Mouse (Mus musculus) E14TG2a.4 (cell line): Measurements from ENCODE around the gene Ddx5.
A peak's percentile ranks its signal among the peaks of the same experiment; 100 is the strongest.

Experiments
- H3K27me3 ChIP-seq: 2 replicates; pipeline ENCODE4 v1.6.1; 2014; ENCODE audit warnings: low read length, control low read depth; ENCODE audit not compliant: insufficient read depth
- H3K36me3 ChIP-seq: 2 replicates; pipeline ENCODE4 v1.6.1; 2014; ENCODE audit warnings: low read length, control low read depth; ENCODE audit not compliant: insufficient read depth
- H3K4me1 ChIP-seq: replicated peaks from 2 replicates; pipeline ENCODE4 v1.6.1; 2014; ENCODE audit warnings: low read depth, low read length, control low read depth
- H3K4me3 ChIP-seq: replicated peaks from 2 replicates; pipeline ENCODE4 v1.5.1; 2014; ENCODE audit warnings: mild to moderate bottlenecking, low read length
- H3K9me3 ChIP-seq: 2 replicates; pipeline ENCODE4 v1.6.1; 2014; ENCODE audit warnings: low read length, control low read depth
- CTCF ChIP-seq: conservative IDR thresholded peaks from 2 replicates; pipeline ENCODE4 v1.5.1; 2014; ENCODE audit warnings: low read length
- NANOG ChIP-seq: IDR thresholded peaks from 2 replicates; pipeline ENCODE4 v1.6.1; 2014; ENCODE audit warnings: borderline replicate concordance, low read length, mixed read lengths
- POU5F1 ChIP-seq: IDR thresholded peaks from 2 replicates; pipeline ENCODE4 v1.6.1; 2014; ENCODE audit warnings: low read length, borderline replicate concordance

Ddx5 gene

DNA sequence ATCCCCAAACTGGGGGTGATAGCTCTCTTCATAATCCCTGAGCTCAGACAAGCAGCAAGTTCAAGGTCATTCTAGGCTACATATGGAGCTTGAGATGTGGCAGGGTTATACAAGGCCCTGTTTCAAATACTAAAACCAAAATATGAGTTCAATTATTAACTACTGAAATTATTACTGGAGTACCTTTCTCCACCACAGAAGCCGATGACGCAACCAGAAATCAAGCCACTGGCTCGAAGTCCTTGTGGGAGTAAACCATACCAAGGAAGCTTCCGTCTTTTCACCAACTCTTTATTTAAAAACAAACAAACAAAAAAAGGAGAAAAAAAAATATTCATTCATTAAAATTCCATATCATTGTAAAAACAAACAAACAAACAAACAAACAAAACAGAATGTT lies 12.0 kb downstream of the Ddx5 start:
- H3K27me3 ChIP-seq = no peaks in the 10 kb centered on the region
- H3K4me1 ChIP-seq = peaks cover 30% of the 10 kb centered on the region
- TF ChIP-seq CTCF (no peak), NANOG (no peak), POU5F1 (no peak)
- no peak overlapping the region for H3K4me3 ChIP-seq
- H3K36me3 ChIP-seq = peaks cover 83% of the 10 kb centered on the region
- no peaks in the 10 kb centered on the region for H3K9me3 ChIP-seq

DNA sequence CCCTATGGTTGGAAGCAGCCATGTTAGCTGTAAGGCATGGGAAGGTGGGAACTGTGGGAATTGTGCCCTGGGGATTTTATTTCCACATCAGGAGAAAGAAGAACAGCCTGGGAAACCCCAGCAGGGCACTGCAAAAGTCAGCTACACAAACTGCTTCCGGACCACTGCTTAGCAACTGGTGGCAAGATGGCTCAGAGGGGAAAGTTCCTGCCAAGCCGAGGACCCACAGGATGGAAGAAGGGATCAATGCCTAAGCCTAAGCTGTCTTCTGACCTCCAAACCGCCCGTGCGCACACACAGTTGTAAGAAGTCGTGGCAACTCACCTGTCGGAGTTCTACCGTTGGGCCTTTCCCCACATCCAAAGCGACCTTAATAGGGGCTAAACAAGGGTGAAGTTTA lies 15.9 kb downstream of the Ddx5 start:
- no peak overlapping the region for H3K4me3 ChIP-seq
- no peaks in the 10 kb centered on the region for H3K9me3 ChIP-seq
- no peaks in the 10 kb centered on the region for H3K27me3 ChIP-seq
- TF ChIP-seq NANOG (no peak), CTCF (no peak), POU5F1 (no peak)
- H3K4me1 ChIP-seq = peaks cover 9% of the 10 kb centered on the region
- peaks cover 98% of the 10 kb centered on the region for H3K36me3 ChIP-seq

DNA sequence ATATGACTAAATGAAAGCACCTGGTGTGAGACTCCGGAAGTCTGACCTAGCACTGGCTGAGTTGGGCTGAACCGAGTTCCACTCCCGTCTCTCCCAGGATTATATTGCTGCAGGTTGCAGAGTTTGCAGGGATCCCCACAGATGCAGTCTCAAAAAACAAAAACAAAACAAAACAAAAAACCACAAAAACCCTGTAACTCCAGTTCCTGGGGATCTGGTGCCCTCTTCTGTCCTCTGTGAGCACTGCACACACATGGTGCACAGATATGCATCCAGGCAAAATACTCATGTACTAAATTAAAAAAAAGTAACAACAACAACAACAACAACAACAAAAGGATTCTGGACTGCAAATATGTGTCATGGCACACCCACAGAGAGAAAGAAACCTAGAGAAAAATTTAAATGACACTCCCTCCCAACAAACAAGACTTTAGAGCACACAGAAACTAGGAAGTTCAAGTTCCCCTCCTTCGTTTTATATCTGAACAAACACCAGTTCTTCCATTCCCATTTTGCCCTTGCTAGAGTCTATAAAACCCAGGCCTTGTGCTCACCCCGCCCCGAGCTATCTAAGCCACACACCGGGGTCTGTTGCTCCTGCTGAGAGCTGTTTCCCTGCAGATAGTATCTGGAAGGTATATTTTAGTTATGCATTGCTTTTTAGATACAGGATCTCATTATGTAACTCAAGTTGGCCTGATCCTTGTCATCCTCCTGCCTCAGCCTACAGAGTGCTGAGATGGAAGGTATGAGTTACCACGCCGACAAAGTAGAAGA lies 18.6 kb downstream of the Ddx5 start:
- H3K4me1 ChIP-seq = no peaks in the 10 kb centered on the region
- no peak for TF ChIP-seq POU5F1
- peak; percentile 69 for TF ChIP-seq CTCF
- H3K27me3 ChIP-seq = no peaks in the 10 kb centered on the region
- H3K4me3 ChIP-seq = no peak overlapping the region
- no peaks in the 10 kb centered on the region for H3K9me3 ChIP-seq
- H3K36me3 ChIP-seq = peaks cover 96% of the 10 kb centered on the region

DNA sequence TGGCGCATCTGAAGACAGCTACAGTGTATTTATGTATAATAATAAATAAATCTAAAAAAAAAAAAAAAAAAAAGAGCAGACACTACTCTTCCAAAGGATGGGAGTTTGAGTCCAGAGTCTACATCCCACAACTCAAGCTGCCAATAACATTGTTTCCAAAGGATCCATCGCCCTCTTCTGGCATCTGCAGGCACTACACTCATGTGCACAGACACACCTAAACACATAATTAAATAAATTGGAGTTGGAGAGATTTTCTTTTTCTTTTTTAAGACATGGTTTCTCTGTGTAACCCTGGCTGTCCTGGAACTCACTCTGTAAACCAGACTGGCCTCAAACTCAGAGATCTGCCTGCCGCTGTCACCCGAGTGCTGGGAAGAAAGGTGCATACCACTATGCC lies 21.5 kb downstream of the Ddx5 start:
- Histone ChIP-seq H3K9me3 (no peaks in the 10 kb centered on the region), H3K27me3 (no peaks in the 10 kb centered on the region), H3K4me3 (no peak overlapping the region), H3K4me1 (peaks cover 8% of the 10 kb centered on the region), H3K36me3 (peaks cover 77% of the 10 kb centered on the region)
- TF ChIP-seq NANOG (no peak), CTCF (peak; percentile 52), POU5F1 (no peak)

DNA sequence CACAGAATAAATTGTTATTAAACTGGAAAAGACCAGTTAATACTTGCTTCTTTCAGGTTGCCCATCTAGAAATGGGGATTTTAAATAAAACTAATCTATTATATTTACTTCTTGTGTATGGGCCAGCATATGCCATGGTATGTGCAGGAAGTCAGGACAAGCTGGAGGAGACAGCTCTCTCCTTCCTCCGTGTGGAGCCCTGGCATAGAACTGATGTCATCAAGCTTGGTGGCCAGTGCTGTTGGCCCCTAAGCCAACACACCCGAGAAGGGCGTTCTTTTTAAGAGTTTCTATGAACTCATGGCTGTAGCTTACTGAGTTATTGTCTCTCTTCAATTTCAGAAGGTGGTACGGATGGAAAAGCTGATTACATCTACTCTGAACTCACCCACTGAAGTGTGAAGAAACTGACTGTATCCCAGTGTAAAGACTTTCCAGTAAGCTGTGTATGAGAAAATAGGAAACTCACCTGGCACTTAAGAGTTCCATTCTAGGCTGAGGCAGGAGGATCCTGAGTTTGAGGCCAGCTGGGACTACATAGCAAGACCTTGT lies 22.3 kb downstream of the Ddx5 start:
- H3K4me1 ChIP-seq = peaks cover 17% of the 10 kb centered on the region
- no peaks in the 10 kb centered on the region for H3K9me3 ChIP-seq

DNA sequence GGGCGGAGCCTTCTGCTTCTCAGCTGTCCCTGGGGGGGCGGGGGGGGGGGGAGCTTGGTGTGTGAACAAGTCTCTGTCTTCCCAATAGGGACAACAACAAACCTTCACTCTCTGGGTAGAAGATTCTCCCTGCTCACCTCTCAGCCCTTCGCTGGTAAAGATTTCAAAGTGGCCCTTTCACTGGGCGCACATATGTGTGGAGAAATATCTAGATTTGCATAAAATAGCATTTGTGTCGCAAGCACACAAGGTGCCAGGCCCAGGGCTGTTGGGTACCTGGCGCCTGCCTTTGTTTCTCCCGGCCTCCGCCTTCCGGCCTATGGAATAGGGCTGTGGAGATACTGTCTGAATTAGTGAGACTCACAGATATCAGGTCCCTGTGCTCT lies 26.2 kb downstream of the Ddx5 start:
- Histone ChIP-seq H3K27me3 (no peaks in the 10 kb centered on the region), H3K36me3 (peaks cover 31% of the 10 kb centered on the region), H3K4me1 (peaks cover 35% of the 10 kb centered on the region), H3K4me3 (no peak overlapping the region), H3K9me3 (no peaks in the 10 kb centered on the region)
- TF ChIP-seq POU5F1 (no peak), CTCF (no peak), NANOG (no peak)

More for the DNA sequence above, 22.3 kb downstream of the Ddx5 start:
- TF ChIP-seq POU5F1 = no peak
- TF ChIP-seq CTCF = no peak
- TF ChIP-seq NANOG = no peak
- peaks cover 68% of the 10 kb centered on the region for H3K36me3 ChIP-seq
- no peaks in the 10 kb centered on the region for H3K27me3 ChIP-seq
- H3K4me3 ChIP-seq = no peak overlapping the region

DNA sequence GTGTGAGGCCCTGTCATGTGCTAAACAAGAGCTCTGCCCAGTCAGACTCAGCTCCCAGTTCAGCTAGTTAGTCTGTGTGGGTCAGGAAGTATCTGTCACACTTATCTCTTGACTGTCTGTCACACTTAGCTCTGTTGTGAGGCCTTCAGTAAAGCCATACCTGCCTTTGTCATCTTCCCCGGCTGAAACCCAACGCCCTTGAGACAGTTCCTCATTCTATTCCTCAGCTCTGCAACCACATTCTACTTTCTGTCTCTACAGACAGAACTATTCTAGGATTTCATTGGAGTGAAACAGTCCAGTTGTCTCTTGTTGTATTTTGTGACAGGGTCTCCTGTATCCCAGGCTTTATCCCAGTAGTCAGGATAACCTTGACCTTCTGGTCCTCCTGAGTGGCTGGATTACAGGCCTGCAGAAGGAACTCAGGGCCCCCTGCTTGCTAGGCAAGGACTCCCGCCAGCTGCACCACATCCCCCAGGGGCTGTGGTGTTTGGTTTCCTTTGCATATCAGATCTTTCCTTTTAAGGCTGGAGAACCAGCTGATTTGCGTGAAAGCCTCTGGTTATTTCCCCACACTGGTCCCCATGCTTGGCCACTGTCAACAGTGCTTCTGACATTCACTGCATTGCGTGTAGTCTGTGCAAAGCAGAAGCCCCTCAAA lies 26.7 kb downstream of the Ddx5 start:
- Histone ChIP-seq H3K27me3 (no peaks in the 10 kb centered on the region), H3K4me3 (no peak overlapping the region), H3K4me1 (peaks cover 40% of the 10 kb centered on the region), H3K36me3 (peaks cover 27% of the 10 kb centered on the region), H3K9me3 (no peaks in the 10 kb centered on the region)
- TF ChIP-seq CTCF = no peak
- no peak for TF ChIP-seq POU5F1
- peak; percentile 28; the same call in 1 of the 2 replicates for TF ChIP-seq NANOG

DNA sequence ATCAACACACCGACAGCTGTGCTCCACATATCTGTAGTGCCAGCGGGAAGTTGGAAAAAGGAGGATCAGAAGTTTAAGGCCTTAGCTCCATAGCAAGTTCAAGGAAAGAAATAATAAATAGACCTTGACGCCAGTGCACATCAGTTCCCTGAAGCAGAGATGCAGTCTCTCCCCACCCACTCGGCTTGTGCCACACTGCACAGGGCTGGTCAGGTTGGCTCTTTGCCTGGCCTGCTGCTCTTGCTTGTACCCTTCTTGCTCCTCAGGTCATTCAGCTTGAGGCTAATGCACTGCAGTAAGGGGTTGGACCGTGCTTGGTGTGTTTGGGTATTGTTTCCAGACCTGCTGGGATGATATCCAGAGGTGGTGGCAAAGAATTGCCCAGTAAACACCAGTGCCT lies 28.5 kb downstream of the Ddx5 start:
- no peaks in the 10 kb centered on the region for H3K9me3 ChIP-seq
- H3K4me3 ChIP-seq = no peak overlapping the region
- peaks cover 49% of the 10 kb centered on the region for H3K4me1 ChIP-seq
- TF ChIP-seq NANOG (no peak), POU5F1 (no peak), CTCF (no peak)
- H3K36me3 ChIP-seq = peaks cover 11% of the 10 kb centered on the region
- H3K27me3 ChIP-seq = no peaks in the 10 kb centered on the region

DNA sequence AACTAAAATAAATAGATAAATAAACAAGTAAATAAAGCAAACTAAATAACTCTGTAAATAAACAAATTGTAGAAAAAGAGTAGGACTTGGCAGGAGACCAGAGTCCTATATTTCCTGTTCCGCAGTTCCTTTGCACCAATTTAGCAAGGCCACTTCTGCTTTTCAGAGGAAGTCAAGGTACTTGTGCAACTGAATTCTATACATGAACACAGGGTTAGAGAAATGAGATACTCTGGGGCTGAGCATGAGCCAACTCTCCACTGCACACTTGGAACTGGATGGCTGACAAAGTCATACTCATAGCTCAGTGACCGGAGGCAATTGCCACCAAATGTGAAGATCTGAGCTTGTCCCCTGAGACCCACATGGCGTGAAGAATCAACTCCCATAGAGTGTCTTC lies 30.0 kb downstream of the Ddx5 start:
- Histone ChIP-seq H3K27me3 (no peaks in the 10 kb centered on the region), H3K9me3 (no peaks in the 10 kb centered on the region), H3K4me3 (no peak overlapping the region), H3K36me3 (no peaks in the 10 kb centered on the region), H3K4me1 (peaks cover 50% of the 10 kb centered on the region)
- no peak for TF ChIP-seq CTCF
- no peak for TF ChIP-seq POU5F1
- TF ChIP-seq NANOG = no peak
